Mouse (Mus musculus): ENCODE data around the gene Slc26a10.
A peak's percentile ranks its signal among the peaks of the same experiment; 100 is the strongest.

The Slc26a10 gene

DNA sequence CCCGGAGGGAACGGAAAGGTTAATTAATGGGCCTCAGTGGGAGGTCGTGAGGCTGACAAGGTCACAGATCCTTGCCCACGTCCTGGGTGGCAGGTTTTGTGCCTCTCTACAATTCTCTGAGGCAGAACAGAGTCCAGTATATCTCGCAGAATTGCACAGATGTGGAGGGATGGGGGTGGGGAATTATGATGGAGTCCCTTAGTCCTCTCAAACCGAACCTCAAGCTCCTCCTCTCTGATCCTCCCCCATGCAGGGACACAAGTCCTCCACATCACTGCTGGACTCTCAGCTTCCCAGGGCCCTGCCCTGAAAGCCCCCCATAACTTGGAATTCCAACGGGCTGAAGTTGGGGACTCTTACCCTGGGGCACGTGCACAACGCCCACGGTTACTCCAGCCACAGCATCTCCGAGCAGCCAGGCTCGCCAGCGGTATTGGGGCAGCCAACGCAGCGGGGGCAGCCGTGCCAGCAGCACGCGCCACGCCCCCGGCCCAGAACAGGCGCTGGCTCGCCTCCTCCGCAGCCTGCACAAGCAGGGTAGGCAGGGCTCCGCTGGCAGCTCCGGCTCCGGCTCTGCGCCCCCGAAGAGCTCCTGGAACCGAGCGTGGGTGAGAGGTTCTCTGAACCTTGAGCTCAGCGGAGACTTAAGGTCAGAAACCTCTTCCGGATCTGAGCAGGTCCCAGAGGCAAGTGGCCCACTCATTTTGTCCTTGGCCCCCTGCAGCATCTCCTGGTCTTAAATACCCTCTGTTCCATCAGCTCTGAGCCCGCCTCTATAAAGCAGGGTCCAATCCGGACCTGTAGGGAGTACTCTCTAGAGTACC lies at the start of gene Slc26a10:
Slc26a10 (minus strand) TSS at position 775 of the 824 bp plus-strand sequence.
- DNase-seq: peak; percentile 59

DNA sequence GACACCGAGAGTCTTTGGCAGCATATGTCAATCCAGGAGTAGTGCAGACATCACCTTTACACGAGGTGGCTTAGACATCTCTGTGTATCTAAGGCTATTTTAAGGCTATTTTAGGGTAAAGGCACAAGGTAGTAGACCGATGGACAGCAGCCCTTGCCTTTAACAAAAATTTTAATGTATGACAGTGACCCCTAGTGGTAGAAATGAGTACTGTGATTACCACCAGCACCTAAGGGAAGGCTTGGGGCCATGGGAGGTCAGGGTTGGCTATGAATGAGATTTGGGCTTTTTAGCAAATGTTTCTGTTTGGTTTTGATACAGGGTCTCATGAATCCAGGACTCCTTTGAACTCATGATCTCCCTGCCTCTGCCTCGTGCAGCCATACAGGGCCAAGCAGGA lies 48.5 kb upstream of the Slc26a10 start:
- peak; percentile 80 for DNase-seq

DNA sequence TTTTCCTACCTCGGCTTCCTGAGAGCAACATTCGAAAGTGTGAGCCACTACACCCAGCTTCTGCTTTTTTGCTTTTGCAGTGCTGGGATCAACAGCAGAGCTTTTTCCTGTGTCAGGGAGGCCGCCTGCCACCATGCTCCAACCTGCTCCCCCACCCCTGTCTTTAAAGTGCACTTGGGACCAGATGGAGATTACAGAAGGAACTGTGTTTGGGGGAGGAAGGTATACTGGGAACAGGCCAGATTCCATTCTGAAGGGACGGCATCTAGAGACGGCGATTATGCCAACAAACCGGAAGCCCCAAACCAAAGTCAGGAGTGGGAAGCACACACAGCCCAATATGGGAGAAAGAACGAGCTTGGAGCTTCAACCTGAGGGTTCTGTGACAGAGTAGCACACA lies 46.7 kb upstream of the Slc26a10 start:
- no peak for DNase-seq

DNA sequence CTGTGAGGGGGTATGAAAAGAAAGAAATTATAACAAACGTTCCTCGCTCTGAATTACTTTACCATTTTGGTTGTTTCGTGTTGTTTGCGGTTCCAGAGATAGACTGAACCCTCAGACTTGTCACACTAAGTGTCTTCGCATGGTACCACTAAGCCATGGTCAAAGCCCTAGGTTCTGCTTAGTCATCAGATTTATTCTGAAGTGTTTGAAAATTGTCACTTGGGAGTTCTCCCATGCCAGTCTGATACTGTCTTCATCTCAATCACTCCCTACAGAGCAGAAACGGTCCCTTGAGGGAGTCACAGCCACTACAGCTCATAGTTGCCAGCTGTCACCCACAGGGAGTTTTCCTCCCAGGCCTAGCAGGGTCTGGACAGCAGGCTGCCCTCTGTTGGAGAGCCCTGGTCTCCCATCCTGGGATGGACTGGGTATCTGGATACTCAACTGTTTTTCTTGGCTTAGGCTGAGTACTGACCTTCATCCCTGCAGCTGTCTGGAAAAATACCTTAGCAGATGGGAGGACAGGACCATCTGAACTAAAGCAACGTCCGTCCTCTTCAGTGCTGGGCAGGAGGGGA lies 46.0 kb upstream of the Slc26a10 start:
- peak; percentile 43 for DNase-seq

DNA sequence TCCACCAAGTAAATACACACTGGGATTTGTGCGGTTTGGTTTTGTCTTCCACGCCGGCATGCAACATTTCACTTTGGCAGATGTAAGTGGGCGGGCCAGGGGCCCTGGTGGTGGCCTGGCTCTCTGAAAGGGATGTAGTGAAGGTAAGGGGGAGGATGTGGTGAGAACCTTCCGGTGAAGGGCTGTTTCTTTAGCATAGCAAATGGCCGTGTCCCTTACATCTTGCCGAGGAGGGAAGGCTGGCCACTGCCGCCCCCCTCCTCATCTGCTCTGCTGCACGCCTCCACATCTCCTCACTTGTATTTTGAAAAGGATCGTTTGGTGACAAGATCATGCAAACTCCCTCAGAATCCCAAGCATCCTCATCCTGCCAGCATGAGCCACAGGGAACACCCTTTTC lies 45.3 kb upstream of the Slc26a10 start:
- DNase-seq: no peak

DNA sequence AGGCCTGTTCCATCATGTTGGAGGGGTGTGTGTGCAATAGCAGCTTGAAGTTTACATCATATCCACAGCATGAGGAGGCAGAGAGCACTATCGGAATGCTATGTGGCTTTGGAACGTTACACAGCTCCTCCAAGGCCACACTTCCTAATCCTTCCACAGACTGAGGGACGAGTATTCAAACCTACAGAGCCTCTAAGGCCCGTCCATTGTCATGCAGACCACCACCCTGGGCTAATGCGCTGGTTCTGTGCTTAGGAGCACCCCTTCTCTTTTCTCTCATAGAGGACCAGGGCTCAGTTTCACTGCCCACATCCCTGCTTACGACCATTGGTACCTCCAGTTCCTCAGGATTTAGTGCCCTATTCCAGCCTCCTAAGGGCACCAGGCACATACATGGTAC lies 44.8 kb upstream of the Slc26a10 start:
- no peak for DNase-seq

DNA sequence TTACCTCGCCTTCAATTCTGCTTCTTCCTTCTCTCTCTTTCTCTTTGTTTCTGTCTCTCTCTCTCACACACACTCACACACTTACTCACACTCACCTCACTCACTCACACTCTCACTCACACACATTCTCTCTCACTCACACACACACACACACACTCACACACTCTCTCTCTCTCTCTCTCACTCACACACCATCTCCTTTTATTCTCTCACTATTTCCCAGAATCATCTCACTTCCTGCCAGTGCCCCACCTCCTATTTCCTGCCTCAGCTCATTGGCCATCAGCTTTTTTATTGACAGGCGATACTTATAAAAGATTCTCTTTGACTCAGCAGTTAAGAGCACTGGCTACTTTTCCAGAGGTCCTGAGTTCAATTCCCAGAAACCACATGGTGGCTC lies 37.9 kb upstream of the Slc26a10 start:
- no peak for DNase-seq

DNA sequence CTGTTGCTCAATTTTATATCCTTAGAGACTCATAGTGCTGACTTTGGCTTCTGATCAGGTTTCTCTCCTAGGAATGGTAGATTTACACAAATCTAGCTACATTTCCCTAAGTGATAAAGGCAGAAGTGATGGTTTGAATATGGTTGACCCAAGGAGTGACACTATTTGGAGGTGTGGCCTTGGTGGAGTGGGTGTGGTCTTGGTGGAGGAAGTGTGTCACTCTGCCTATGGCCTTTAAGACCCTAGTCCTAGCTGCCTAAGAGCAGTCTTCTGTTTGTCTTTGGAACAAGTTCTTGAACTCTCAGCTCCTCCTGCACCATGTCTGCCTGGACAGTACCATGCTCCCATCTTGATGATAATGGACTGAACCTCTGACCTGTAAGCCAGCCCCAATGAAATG lies 36.7 kb upstream of the Slc26a10 start:
- DNase-seq: no peak

DNA sequence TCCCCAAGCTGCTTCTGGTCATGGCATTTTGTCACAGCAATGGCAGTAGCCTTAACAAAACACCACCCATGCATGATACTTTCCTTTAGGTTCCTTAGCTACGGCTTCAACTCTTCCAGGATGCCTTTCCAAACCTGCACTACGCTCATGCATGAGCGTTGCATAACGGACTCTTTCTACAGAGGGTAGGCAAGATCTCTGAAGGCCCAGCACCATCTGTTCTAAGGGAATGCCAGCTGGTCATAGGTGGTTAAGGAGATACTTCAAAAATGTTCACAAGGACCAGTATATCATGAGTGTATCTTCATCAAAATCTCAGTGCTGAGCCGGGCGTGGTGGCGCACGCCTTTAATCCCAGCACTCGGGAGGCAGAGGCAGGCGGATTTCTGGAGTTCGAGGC lies 36.0 kb upstream of the Slc26a10 start:
- DNase-seq: no peak

DNA sequence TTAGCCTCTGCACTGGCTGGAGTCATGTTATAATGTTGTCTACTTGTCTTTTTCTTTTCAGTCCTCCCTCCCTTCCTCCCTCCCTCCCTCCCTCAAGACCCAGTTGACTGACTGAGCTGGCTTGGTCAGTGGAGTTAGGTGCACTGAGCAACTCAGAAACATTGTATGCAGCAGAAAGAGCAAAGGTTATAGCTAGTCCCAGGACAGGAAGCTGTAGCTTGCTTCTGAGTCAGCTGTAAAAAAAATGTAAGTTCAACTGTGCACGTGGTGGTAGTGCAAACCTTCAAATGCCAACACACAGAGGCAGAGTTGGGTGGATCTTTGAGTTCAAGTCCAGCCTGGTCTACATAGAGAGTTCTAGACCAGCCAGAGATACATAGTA lies 34.0 kb upstream of the Slc26a10 start:
- no peak for DNase-seq

DNA sequence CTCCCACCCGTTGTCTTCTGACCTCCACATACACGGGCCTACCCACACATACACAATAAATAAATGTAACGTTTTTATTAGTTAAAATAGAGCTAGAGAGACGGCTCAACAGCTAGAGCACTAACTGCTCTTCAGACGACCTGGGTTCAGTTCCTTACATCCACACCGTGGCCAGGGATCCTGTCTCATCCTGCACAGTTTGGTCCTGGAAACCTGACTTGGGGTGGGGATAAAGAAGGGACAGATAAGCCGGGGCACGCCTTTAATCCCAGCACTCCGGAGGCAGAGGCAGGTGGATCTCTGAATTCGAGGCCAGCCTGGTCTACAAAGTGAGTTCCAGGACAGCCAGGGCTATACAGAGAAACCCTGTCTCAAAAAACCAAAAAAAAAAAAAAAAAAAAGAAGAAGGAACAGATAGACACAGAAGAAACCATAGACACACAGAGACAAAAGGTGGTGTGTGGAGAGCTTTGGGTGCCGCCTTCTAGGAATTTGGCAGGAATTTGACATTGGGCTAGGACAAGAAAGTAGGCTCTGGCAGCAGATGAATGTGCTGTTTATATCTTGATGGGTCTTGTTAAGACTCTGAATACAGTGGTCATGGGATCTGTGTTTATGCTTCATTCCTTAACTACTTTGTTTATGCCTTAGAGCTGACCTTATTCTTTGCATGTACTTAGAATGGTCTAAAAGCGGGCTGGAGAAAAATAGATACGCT lies 33.4 kb upstream of the Slc26a10 start:
- no peak for DNase-seq

DNA sequence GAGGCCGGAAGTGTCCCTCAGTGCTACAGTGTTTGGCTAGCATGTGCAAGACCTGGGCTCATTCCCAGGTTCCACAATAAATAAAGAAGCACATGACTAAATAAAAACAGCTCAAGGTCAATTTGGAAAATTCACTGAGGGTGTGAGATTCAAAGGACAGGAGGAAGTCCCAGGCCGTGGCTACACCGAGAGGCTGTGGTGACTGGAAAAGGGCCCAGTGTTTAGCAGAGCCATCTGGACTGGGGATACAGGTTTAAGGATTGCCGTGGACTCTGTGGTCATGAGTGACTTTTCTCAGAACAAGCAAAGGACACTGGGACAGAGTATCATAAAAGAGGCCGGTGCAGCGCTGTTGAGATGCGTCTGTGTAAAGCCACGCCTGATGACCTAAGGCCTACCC lies 32.8 kb upstream of the Slc26a10 start:
- DNase-seq: no peak

DNA sequence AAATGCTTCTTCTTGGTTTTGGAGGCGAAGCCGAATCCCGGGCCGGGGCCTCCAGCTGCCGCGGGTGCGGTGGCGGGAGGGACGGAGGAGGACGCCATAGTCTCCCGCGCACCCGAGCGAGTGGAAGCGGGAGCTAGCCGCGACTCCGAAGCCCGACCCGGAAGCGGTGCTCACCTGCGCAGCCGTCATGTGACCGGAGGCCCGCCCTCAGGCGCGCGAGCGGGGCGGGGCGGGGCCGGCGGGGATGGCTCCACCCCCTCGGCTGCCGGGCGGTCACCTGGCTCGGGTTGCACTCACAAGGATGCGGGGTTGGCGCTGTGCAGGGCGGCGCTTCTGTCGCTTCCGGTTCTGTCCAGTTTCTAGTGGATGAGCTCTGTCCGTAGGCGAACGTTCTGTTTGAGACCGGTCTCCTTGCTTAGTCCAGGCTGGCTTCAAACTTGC lies 31.0 kb upstream of the Slc26a10 start, which contains the start of gene Pip4k2c:
Pip4k2c (minus strand) TSS at position 172 of the 441 bp plus-strand sequence.
- DNase-seq: peak; percentile 92

DNA sequence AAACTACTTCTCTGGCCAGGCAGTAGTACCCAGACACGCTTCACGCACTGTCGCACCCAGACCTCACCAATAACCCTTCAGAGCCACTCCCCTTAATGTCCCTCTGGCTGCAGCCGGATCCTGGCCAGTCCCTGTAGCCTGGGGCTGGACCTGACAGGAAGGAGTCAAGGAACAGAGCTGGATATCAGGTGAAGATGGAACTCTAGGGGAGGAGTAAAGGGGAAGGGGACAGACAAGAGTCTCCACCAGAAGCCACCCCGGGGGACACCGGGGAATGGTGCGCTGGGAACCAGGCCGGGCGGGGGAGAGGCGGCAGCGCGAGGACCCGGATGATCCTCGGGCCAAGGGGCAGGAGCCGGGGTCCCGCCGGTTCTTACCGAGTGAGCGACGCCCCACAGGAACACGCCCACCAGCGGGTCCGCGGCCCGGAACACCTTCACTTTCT lies 30.5 kb upstream of the Slc26a10 start:
- peak; percentile 46 for DNase-seq

DNA sequence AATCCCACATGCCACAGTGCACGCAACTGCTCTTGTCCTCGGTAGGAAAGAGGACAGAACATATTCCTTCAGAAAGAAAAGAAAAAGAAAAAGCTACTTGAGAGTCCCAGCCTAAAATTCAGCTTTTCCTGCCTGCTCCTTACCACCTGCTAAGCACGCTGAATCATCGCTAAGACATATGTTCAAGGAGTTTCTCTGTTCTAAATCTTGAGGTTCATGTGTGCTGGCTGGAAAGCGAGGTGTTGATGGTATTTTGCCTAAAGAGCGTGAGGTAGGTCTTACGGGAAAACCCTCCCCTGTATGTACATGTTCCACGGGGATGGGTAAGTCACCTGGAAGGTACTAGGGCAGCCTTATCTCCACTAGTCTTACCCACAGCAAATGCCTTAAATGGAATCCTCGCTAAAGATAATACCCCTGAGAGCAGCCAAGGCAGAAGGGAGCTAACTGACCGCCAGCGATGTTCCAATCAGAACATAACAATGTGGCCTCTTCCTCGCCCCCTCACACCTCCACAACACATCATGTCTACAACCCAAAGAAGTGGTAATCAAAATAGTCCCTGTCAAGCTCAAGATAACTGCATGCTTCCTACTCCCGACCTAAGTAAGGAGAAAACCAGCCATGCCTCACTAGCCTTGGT lies 29.6 kb upstream of the Slc26a10 start:
- DNase-seq: no peak

DNA sequence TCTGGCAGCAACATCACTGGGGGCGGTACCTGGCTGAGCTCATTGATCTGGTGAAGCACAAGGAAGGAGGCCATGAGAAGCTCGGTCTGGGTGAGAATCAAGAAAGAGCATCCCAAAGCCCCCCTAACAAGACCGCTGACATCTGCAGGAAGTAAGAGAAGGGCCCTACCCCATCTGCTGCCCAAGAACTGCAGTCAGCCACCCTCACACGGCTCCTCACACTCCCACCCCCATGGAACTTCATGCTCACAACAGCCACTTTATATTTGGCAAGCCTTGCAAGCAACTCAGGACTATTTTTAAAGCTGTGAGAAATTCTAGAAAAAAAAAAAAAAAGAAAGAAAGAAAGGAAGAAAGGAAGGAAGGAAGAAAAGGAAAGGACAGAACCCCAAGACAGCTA lies 28.5 kb upstream of the Slc26a10 start:
- DNase-seq: no peak

DNA sequence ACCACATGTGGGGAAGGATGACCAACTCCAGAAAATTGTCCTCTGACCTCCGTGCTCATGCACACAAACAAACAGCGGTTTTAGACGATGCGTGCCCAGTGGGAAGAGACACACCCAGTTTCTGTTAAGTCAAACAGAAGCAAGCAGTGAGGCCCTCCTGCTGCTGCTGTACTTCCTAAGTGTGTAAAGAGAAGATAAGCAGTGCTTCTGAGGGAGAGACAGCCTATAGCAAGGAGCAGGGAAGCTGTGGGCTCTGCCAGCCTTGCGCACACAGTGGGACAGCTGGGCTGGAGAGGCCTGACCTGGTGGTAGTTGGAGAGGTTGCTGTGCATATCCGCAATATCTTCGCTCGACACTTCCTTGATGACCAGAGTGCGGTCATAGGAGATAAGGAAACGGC lies 24.9 kb upstream of the Slc26a10 start:
- no peak for DNase-seq

DNA sequence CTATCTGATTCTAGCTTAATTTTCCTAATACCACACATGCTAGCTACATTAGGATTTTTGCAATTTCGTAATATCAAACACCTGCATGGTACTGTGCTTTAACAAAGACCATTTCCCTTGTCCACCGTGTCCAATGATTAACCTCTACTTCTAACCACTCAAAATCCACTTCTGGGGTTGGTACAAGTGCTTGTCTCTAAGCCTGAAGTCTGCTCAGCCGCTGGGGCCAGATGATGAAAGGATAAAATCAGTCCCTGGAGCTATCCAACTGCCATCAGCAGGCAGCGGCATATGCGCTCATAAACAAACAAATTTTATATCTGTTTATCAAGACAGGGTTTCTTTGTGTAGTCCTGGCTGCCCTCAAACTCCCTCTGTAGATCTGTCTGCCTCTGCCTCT lies 24.1 kb upstream of the Slc26a10 start:
- no peak for DNase-seq

DNA sequence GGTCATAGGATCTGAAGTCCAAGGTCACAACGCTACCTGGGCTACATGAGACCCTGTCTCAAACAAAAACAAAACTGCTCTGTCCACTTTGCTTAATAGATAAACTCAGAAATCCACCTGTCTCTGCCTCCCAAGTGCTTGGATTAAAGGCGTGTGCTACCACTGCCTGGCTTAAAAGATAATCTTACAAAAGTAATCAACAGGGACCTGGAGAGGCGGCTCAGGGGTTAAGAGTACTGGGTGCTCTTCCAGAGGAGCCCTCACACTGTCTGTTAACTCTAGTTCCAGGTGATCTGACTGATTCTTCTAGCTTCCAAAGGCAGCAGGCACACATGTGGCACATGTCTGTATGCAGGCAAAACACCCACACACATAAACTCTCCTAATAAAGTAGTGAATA lies 22.7 kb upstream of the Slc26a10 start:
- no peak for DNase-seq

DNA sequence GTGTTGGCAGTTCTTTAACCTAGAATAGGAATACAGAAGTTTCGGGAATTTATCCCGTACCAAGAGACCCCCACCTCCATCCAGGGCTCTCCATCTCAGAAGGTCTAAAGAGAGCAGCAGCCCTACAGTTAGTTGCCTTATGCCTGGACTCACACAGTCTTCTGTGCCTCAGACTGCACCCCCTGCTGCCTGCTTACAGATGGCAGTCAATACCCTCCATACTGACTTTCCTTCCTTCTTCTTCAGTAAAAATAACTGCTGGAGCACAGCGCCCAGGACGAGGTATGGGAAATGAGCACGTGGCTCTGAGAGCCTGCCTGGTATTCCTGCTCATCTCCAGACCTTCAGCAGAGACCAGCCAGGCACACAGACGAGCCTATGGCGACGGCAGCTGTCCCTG lies 19.8 kb upstream of the Slc26a10 start:
- no peak for DNase-seq

DNA sequence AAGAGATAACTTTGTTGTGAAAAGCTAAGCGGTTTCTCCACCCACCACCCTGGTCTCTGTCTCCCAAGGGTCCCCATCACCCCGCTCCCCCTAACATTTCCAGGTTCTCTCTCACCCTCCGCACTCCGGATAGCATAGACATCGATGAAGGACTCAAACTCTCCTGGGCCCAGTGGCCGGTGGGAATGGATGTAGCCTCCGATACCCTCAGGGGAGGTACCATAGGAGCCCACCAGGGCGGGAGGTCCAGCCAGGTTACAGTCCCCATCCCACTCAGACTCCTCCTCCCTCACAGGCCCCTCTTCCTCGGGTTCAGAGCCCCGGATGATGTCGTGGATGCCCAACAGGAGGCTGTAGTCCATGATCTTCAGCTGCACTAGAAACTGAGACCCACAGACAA lies 19.0 kb upstream of the Slc26a10 start:
- DNase-seq: no peak

DNA sequence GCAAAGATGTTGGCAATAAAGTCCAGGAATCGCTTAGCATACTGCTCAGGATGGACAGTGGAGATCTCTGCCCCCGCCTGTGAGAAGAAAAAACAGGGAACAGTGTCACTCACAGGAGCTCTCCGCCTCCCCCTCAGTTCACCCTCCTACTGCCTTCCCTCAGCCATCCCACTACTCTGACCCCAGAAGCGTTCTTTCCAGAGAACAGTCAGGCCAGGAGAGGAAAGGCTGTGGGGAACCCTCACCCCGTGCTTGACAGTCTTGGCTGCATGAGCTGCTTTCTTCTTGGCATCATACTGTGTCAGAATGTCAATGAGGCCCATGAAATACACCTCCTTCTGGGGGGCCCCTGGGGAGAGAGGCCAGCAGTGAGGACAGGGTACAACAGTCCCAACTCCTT lies 18.6 kb upstream of the Slc26a10 start:
- DNase-seq: no peak

DNA sequence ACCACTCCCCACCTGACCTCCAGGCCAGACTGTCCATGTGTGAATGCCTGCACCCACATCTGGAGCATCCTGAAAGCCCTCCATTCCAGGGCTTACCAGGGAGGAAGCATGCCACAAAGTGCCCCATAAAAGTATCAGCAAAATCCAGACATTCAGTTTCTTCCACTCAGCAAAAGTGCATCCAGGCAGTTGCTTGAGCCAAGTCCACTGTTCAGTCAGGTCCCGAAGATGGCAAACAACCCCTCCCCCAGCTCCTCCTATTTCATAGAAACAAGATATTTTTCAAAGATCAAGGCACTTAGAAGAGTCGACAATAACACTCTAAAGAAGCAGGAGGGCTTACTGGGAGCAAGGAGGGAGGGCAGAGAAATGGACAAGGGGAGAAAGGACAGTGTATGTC lies 18.0 kb upstream of the Slc26a10 start:
- no peak for DNase-seq
